Mouse (Mus musculus) CH12.LX (cell line): ENCODE data around the gene Cd200r3. TPM values are rescaled to one million over a fixed set of nuclear protein-coding genes. Genes with fewer than 3 reads are reported as not detected.

Source experiments
- DNase-seq: peaks from one replicate; pipeline ENCODE4 v3.0.0-alpha.2; 2013; ENCODE audit errors: extremely low read depth
- H3K27ac ChIP-seq: 2 replicates; pipeline ENCODE4 v1.5.1; 2012; ENCODE audit warnings: low read depth, mild to moderate bottlenecking, control low read depth, moderate library complexity; ENCODE audit not compliant: insufficient read depth
- H3K27me3 ChIP-seq: replicated peaks from 2 replicates; pipeline ENCODE3; 2012; ENCODE audit warnings: inconsistent platforms
- H3K36me3 ChIP-seq, 2 experiments: replicated peaks in 1 of 2; 2 replicates each; pipeline versions ENCODE3 to v1.6.1; 2012; ENCODE audit warnings: inconsistent platforms in 1 of 2, low read length in 1 of 2, mild to moderate bottlenecking in 1 of 2, mixed read lengths in 1 of 2, moderate library complexity in 1 of 2; ENCODE audit not compliant: control insufficient read depth in 1 of 2, insufficient read depth in 1 of 2
- H3K4me1 ChIP-seq, 2 experiments: 2 replicates each; pipeline ENCODE4 v1.6.1; 2012; ENCODE audit warnings: inconsistent platforms in 1 of 2, moderate library complexity in 1 of 2; ENCODE audit not compliant: insufficient read depth in 2 of 2, control insufficient read depth in 1 of 2
- H3K4me2 ChIP-seq: 2 replicates; pipeline ENCODE4 v1.6.1; 2012; ENCODE audit warnings: low read depth, mild to moderate bottlenecking, control low read depth; ENCODE audit not compliant: poor library complexity, insufficient read depth, severe bottlenecking
- H3K4me3 ChIP-seq, 3 experiments: fragments of 150-350 bp in 1 of 3; sonication (generic) in 1 of 3; replicated peaks in 1 of 3; 2 replicates each; pipeline versions ENCODE3 to v1.5.1; 2011 to 2012; ENCODE audit warnings: low read depth in 2 of 3, low read length in 2 of 3, mild to moderate bottlenecking in 2 of 3, moderate library complexity in 2 of 3, control low read depth in 1 of 3, improper control_type of control experiment in 1 of 3, inconsistent platforms in 1 of 3, mixed read lengths in 1 of 3; ENCODE audit not compliant: poor library complexity in 1 of 3
- H3K79me2 ChIP-seq: replicated peaks from 2 replicates; pipeline ENCODE4 v1.6.1; 2012; ENCODE audit warnings: mild to moderate bottlenecking, moderate library complexity; ENCODE audit not compliant: control insufficient read depth, poor library complexity, insufficient read depth, severe bottlenecking; ENCODE audit errors: extremely low read depth
- H3K9ac ChIP-seq: 2 replicates; pipeline ENCODE4 v1.6.1; 2012; ENCODE audit warnings: low read depth, mild to moderate bottlenecking, control low read depth, moderate library complexity; ENCODE audit not compliant: insufficient read depth
- H3K9me3 ChIP-seq: replicated peaks from 2 replicates; pipeline ENCODE3; 2012; ENCODE audit warnings: low read length, inconsistent platforms, mixed read lengths
- BHLHE40 ChIP-seq: IDR thresholded peaks from 2 replicates; pipeline ENCODE4 v1.6.1; 2011; ENCODE audit warnings: mild to moderate bottlenecking, low read depth, low read length, improper control_type of control experiment
- CHD1 ChIP-seq: IDR thresholded peaks from 2 replicates; pipeline ENCODE4 v1.6.1; 2012; ENCODE audit warnings: low read depth, low read length, improper control_type of control experiment, inconsistent platforms
- CHD2 ChIP-seq: IDR thresholded peaks from 2 replicates; pipeline ENCODE4 v1.6.1; 2011; ENCODE audit warnings: low read length, improper control_type of control experiment
- CTCF ChIP-seq, 2 experiments: IDR thresholded peaks in 1 of 2; conservative IDR thresholded peaks in 1 of 2; 2 replicates each; pipeline ENCODE4 v1.5.1; 2011 to 2012; ENCODE audit warnings: low read depth in 2 of 2, low read length in 2 of 2, improper control_type of control experiment in 1 of 2, inconsistent platforms in 1 of 2, mild to moderate bottlenecking in 1 of 2, moderate library complexity in 1 of 2
- E2F4 ChIP-seq: IDR thresholded peaks from 2 replicates; pipeline ENCODE4 v1.6.1; 2011; ENCODE audit warnings: low read depth, low read length, improper control_type of control experiment; ENCODE audit not compliant: insufficient replicate concordance
- ELF1 ChIP-seq: IDR thresholded peaks from 2 replicates; pipeline ENCODE4 v1.6.1; 2014; ENCODE audit warnings: low read depth, mild to moderate bottlenecking, inconsistent platforms, low read length, improper control_type of control experiment
- EP300 ChIP-seq: IDR thresholded peaks from 2 replicates; pipeline ENCODE4 v1.6.1; 2011; ENCODE audit warnings: low read length, improper control_type of control experiment
- ETS1 ChIP-seq: conservative IDR thresholded peaks from 2 replicates; pipeline ENCODE4 v1.6.1; 2012; ENCODE audit warnings: low read depth, mild to moderate bottlenecking, inconsistent platforms, low read length, improper control_type of control experiment, moderate library complexity
- GABPA ChIP-seq: IDR thresholded peaks from 2 replicates; pipeline ENCODE4 v1.6.1; 2012; ENCODE audit warnings: low read depth, low read length, improper control_type of control experiment, inconsistent platforms; ENCODE audit not compliant: insufficient replicate concordance
- HCFC1 ChIP-seq: IDR thresholded peaks from 2 replicates; pipeline ENCODE4 v1.6.1; 2012; ENCODE audit warnings: low read depth, mild to moderate bottlenecking, inconsistent platforms, low read length, improper control_type of control experiment
- IRF4 ChIP-seq: IDR thresholded peaks from 2 replicates; pipeline ENCODE4 v1.6.1; 2014; ENCODE audit warnings: low read depth, mild to moderate bottlenecking, inconsistent platforms, low read length, improper control_type of control experiment
- JUN ChIP-seq: IDR thresholded peaks from 2 replicates; pipeline ENCODE4 v1.6.1; 2011; ENCODE audit warnings: low read depth, mild to moderate bottlenecking, low read length, improper control_type of control experiment, moderate library complexity; ENCODE audit not compliant: insufficient read depth
- JUND ChIP-seq: conservative IDR thresholded peaks from 2 replicates; pipeline ENCODE4 v1.6.1; 2011; ENCODE audit warnings: low read depth, low read length, improper control_type of control experiment
- KAT2A ChIP-seq: IDR thresholded peaks from 2 replicates; pipeline ENCODE4 v1.6.1; 2012; ENCODE audit warnings: low read length, improper control_type of control experiment, inconsistent platforms; ENCODE audit not compliant: insufficient replicate concordance
- MAFK ChIP-seq: IDR thresholded peaks from 2 replicates; pipeline ENCODE4 v1.6.1; 2011; ENCODE audit warnings: low read length, improper control_type of control experiment; ENCODE audit not compliant: insufficient replicate concordance
- MAX ChIP-seq: IDR thresholded peaks from 2 replicates; pipeline ENCODE4 v1.6.1; 2011; ENCODE audit warnings: low read length, improper control_type of control experiment
- MAZ ChIP-seq: IDR thresholded peaks from 2 replicates; pipeline ENCODE4 v1.6.1; 2012; ENCODE audit warnings: low read depth, mild to moderate bottlenecking, inconsistent platforms, low read length, improper control_type of control experiment, moderate library complexity
- MEF2A ChIP-seq: IDR thresholded peaks from 2 replicates; pipeline ENCODE4 v1.6.1; 2014; ENCODE audit warnings: low read depth, mild to moderate bottlenecking, inconsistent platforms, low read length, improper control_type of control experiment, borderline replicate concordance
- MXI1 ChIP-seq: IDR thresholded peaks from 2 replicates; pipeline ENCODE4 v1.6.1; 2011; ENCODE audit warnings: mild to moderate bottlenecking, low read depth, low read length, improper control_type of control experiment
- MYC ChIP-seq: IDR thresholded peaks from 2 replicates; pipeline ENCODE4 v1.6.1; 2011; ENCODE audit warnings: low read depth, mild to moderate bottlenecking, improper control_type of control experiment, low read length
- NELFE ChIP-seq: IDR thresholded peaks from 2 replicates; pipeline ENCODE4 v1.6.1; 2011; ENCODE audit warnings: low read depth, low read length, improper control_type of control experiment
- NRF1 ChIP-seq: IDR thresholded peaks from 2 replicates; pipeline ENCODE4 v1.6.1; 2014; ENCODE audit warnings: low read depth, mild to moderate bottlenecking, inconsistent platforms, low read length, improper control_type of control experiment, moderate library complexity
- PAX5 ChIP-seq: IDR thresholded peaks from 2 replicates; pipeline ENCODE4 v1.6.1; 2012; ENCODE audit warnings: low read length, inconsistent platforms, mixed read lengths
- POLR2A ChIP-seq: IDR thresholded peaks from 2 replicates; pipeline ENCODE4 v1.6.1; 2011; ENCODE audit warnings: low read depth, mild to moderate bottlenecking, improper control_type of control experiment, low read length
- POLR2AphosphoS2 ChIP-seq: IDR thresholded peaks from 2 replicates; pipeline ENCODE4 v1.6.1; 2011; ENCODE audit warnings: low read depth, low read length, improper control_type of control experiment
- RAD21 ChIP-seq: IDR thresholded peaks from 2 replicates; pipeline ENCODE4 v1.6.1; 2011; ENCODE audit warnings: low read depth, mild to moderate bottlenecking, low read length, improper control_type of control experiment, moderate library complexity
- RCOR1 ChIP-seq: conservative IDR thresholded peaks from 2 replicates; pipeline ENCODE4 v1.6.1; 2012; ENCODE audit warnings: low read depth, mild to moderate bottlenecking, inconsistent platforms, low read length, improper control_type of control experiment
- SIN3A ChIP-seq: IDR thresholded peaks from 2 replicates; pipeline ENCODE4 v1.6.1; 2012; ENCODE audit warnings: low read length, improper control_type of control experiment, inconsistent platforms
- SMC3 ChIP-seq: IDR thresholded peaks from 2 replicates; pipeline ENCODE4 v1.6.1; 2011; ENCODE audit warnings: low read depth, low read length, improper control_type of control experiment
- TBP ChIP-seq: conservative IDR thresholded peaks from 2 replicates; pipeline ENCODE4 v1.6.1; 2011; ENCODE audit warnings: low read depth, low read length, improper control_type of control experiment
- TCF12 ChIP-seq: IDR thresholded peaks from 2 replicates; pipeline ENCODE4 v1.6.1; 2014; ENCODE audit warnings: low read depth, mild to moderate bottlenecking, inconsistent platforms, low read length, improper control_type of control experiment
- UBTF ChIP-seq: IDR thresholded peaks from 2 replicates; pipeline ENCODE4 v1.6.1; 2012; ENCODE audit warnings: low read depth, mild to moderate bottlenecking, inconsistent platforms, low read length, improper control_type of control experiment, moderate library complexity
- USF1 ChIP-seq: IDR thresholded peaks from 2 replicates; pipeline ENCODE4 v1.6.1; 2014; ENCODE audit warnings: low read depth, mild to moderate bottlenecking, inconsistent platforms, low read length, improper control_type of control experiment
- USF2 ChIP-seq: conservative IDR thresholded peaks from 2 replicates; pipeline ENCODE4 v1.6.1; 2011; ENCODE audit warnings: low read depth, low read length, improper control_type of control experiment
- ZC3H11A ChIP-seq: IDR thresholded peaks from 2 replicates; pipeline ENCODE4 v1.6.1; 2012; ENCODE audit warnings: low read depth, mild to moderate bottlenecking, inconsistent platforms, low read length, improper control_type of control experiment
- ZKSCAN1 ChIP-seq: IDR thresholded peaks from 2 replicates; pipeline ENCODE4 v1.6.1; 2012; ENCODE audit warnings: low read depth, inconsistent platforms, low read length, improper control_type of control experiment, borderline replicate concordance
- ZMIZ1 ChIP-seq: IDR thresholded peaks from 2 replicates; pipeline ENCODE4 v1.6.1; 2012; ENCODE audit warnings: low read depth, mild to moderate bottlenecking, inconsistent platforms, low read length, improper control_type of control experiment
- ZNF384 ChIP-seq: IDR thresholded peaks from 2 replicates; pipeline ENCODE4 v1.6.1; 2012; ENCODE audit warnings: low read depth, low read length, improper control_type of control experiment, inconsistent platforms
- dilution Hi-C: fragments of 300-500 bp; cut with MboI; formaldehyde crosslinking; loops from 2 replicates; pipeline ENCODE4 v1.14.3; 2020; ENCODE audit warnings: low sequenced_read_pairs; ENCODE audit not compliant: extremely low pct_unique_long_range_greater_than_20kb, extremely low pct_ligation_motif_present
- in situ Hi-C: fragments of 300-500 bp; cut with MboI; formaldehyde crosslinking; loops from 3 replicates; pipeline ENCODE4 v1.14.3; 2019; ENCODE audit warnings: low sequenced_read_pairs, low pct_ligation_motif_present, low pct_unique_long_range_greater_than_20kb, mixed read lengths
- polyA plus RNA-seq: library from polyadenylated mRNA; unstranded; fragments of >175 nt; gene quantifications from 2 replicates; pipeline ENCODE4 v1.2.1, GENCODE M21; 2012; ENCODE audit warnings: low read depth; ENCODE audit not compliant: insufficient read length
- total RNA-seq, 2 experiments: library from RNA; depleted of rRNA; stranded (reverse); fragments of 300-350 nt in 1 of 2; fragments of >200 nt in 1 of 2; gene quantifications; 2 replicates each; pipeline ENCODE4 v1.2.3; 2012 to 2014

Cd200r3 gene
- total and polyA plus RNA-seq, 3 experiments: 5.0 to 17.6 (median 6.9) TPM

- H3K27me3 ChIP-seq: no peaks in the 10 kb centered on the region
- H3K79me2 ChIP-seq: peaks cover 9% of the 10 kb centered on the region
- H3K27ac ChIP-seq: peak overlapping the region; percentile 95
- no peaks in the 10 kb centered on the region for H3K9me3 ChIP-seq
- peak overlapping the region; percentile 88 for H3K4me2 ChIP-seq
- TF ChIP-seq ZMIZ1 (peak; percentile 91), ZC3H11A (no peak), KAT2A (0 out of 2 replicates have a peak, but pooled peaks have one; percentile 32), MAX (peak; percentile 70; the same call in 1 of the 2 replicates), USF1 (no peak), HCFC1 (0 out of 2 replicates have a peak, but pooled peaks have one; percentile 10), CTCF (conservative IDR thresholded peaks at IDR 0.05 in 1 of 2, IDR thresholded peaks at IDR 0.05 in 1 of 2; ENCODE audit: low read depth in 2 of 2, low read length in 2 of 2) (no peak), MAFK (peak; percentile 78), JUN (peak; percentile 48), ZKSCAN1 (no peak), NRF1 (no peak), CHD1 (peak; percentile 94), USF2 (no peak), MEF2A (peak; percentile 93), ETS1 (peak; percentile 83), MAZ (peak; percentile 76; the same call in 1 of the 2 replicates), POLR2A (peak; percentile 71), TCF12 (peak; percentile 91), TBP (peak; percentile 95; the same call in 1 of the 2 replicates), E2F4 (no peak), GABPA (no peak), RAD21 (peak; percentile 23), MYC (no peak; the same call in 1 of the 2 replicates), RCOR1 (peak; percentile 82; the same call in 1 of the 2 replicates), IRF4 (peak; percentile 87), BHLHE40 (peak; percentile 88), POLR2AphosphoS2 (no peak), PAX5 (no peak), ELF1 (no peak; the same call in 1 of the 2 replicates), SIN3A (peak; percentile 91), ZNF384 (peak; percentile 54), CHD2 (peak; percentile 65; the same call in 1 of the 2 replicates), NELFE (peak; percentile 76), MXI1 (peak; percentile 29; the same call in 1 of the 2 replicates), EP300 (peak; percentile 90), UBTF (no peak), JUND (peak; percentile 81), SMC3 (peak; percentile 27)
- in situ Hi-C loops: no loop called here
- H3K36me3 ChIP-seq: no peaks in the 10 kb centered on the region
- H3K4me1 ChIP-seq: peaks cover 16 to 61% of the 10 kb centered on the region in 2 experiments
- H3K9ac ChIP-seq: peak overlapping the region; percentile 79
- H3K4me3 ChIP-seq: peak overlapping the region; percentile 31 to 36 (median 33)
- DNase-seq: peak; percentile 99
- dilution Hi-C loops: no loop called here
Observed at GRCm38 (mm10) chr16:44976892-44977633, 33.6 kb downstream of the Cd200r3 start.
